Mouse (Mus musculus): Measurements from ENCODE around the gene Hist1h1b. TPM values are rescaled to one million over a fixed set of nuclear protein-coding genes. Genes with fewer than 3 reads are reported as not detected.
"Not testable (repeated sequence)": the region's sequence is repeated elsewhere in the genome, so short reads cannot be mapped to it uniquely, and the experiment has no call there.

Gene Hist1h1b
- total RNA-seq (2021) = 1 to 10 TPM; 8.0 to 9.9 TPM

- intact Hi-C loops (cut with DNase I) = no loop called here
- peak; percentile 31 for DNase-seq (ENCODE audit: low spot score)
Measured at GRCm38 (mm10) chr13:21779767-21780731, at the start of gene Hist1h1b. TSS of gene Hist1h1b (minus strand) at chr13:21780625.

GRCm38 (mm10) chr13:21828511-21828910, 48.1 kb upstream of the Hist1h1b start:
- intact Hi-C loops (cut with DNase I) = loop anchor here (10.0 kb wide), 2 partner anchors 216 to 1856 kb away; partner anchors contain the start of genes Hist1h2ac, Hist1h2ag, Hist1h2bc and Hist1h2bj
- no peak for DNase-seq (ENCODE audit: low spot score)

- intact Hi-C loops (cut with DNase I) = loop anchor here (10.0 kb wide), 2 partner anchors 225 to 1865 kb away; partner anchors contain the start of genes Hist1h2ac, Hist1h2ag, Hist1h2bc and Hist1h2bj
- DNase-seq (ENCODE audit: low spot score) = not testable (repeated sequence)
Measured at GRCm38 (mm10) chr13:21820082-21820890, 39.9 kb upstream of the Hist1h1b start.

GRCm38 (mm10) chr13:21812092-21812491, 31.7 kb upstream of the Hist1h1b start:
- DNase-seq (ENCODE audit: low spot score); intact Hi-C loops (cut with DNase I): not testable (repeated sequence)

GRCm38 (mm10) chr13:21811539-21811938, 31.1 kb upstream of the Hist1h1b start, which contains the start of gene Hist1h4m:
TSS of gene Hist1h4m (plus strand) at chr13:21811746.
- DNase-seq (ENCODE audit: low spot score) = peak; percentile 16
- intact Hi-C loops (cut with DNase I) = not testable (repeated sequence)

GRCm38 (mm10) chr13:21811074-21811473, 30.6 kb upstream of the Hist1h1b start:
- DNase-seq (ENCODE audit: low spot score); intact Hi-C loops (cut with DNase I): not testable (repeated sequence)

- DNase-seq (ENCODE audit: low spot score); intact Hi-C loops (cut with DNase I): not testable (repeated sequence)
Measured at GRCm38 (mm10) chr13:21810073-21810472, 29.6 kb upstream of the Hist1h1b start, which contains the start of the genes Hist1h2bq and Hist1h2ao. TSS of gene Hist1h2bq (minus strand) at chr13:21810197. TSS of gene Hist1h2ao (plus strand) at chr13:21810465.

- intact Hi-C loops (cut with DNase I); DNase-seq (ENCODE audit: low spot score): not testable (repeated sequence)
Measured at GRCm38 (mm10) chr13:21803058-21803457, 22.6 kb upstream of the Hist1h1b start.

- intact Hi-C loops (cut with DNase I); DNase-seq (ENCODE audit: low spot score): not testable (repeated sequence)
Measured at GRCm38 (mm10) chr13:21797163-21797562, 16.7 kb upstream of the Hist1h1b start.

- DNase-seq (ENCODE audit: low spot score) = no peak
- intact Hi-C loops (cut with DNase I) = no loop called here
Measured at GRCm38 (mm10) chr13:21795584-21795983, 15.2 kb upstream of the Hist1h1b start.

- intact Hi-C loops (cut with DNase I) = no loop called here
- DNase-seq (ENCODE audit: low spot score) = no peak
Measured at GRCm38 (mm10) chr13:21790601-21791283, 10.3 kb upstream of the Hist1h1b start.

GRCm38 (mm10) chr13:21789925-21790324, 9.5 kb upstream of the Hist1h1b start:
- intact Hi-C loops (cut with DNase I) = no loop called here
- DNase-seq (ENCODE audit: low spot score) = no peak

- DNase-seq (ENCODE audit: low spot score) = no peak
- intact Hi-C loops (cut with DNase I) = no loop called here
Measured at GRCm38 (mm10) chr13:21787760-21788593, 7.6 kb upstream of the Hist1h1b start.

GRCm38 (mm10) chr13:21786899-21787629, 6.6 kb upstream of the Hist1h1b start, which contains the start of the genes Hist1h2an and Hist1h2bp:
TSS of gene Hist1h2an (minus strand) at chr13:21787218.
TSS of gene Hist1h2bp (plus strand) at chr13:21787461.
- intact Hi-C loops (cut with DNase I) = not testable (repeated sequence)
- peak; percentile 81 for DNase-seq (ENCODE audit: low spot score)

GRCm38 (mm10) chr13:21786189-21786898, 5.9 kb upstream of the Hist1h1b start:
- intact Hi-C loops (cut with DNase I) = no loop called here

GRCm38 (mm10) chr13:21784311-21784710, 3.9 kb upstream of the Hist1h1b start:
- no peak for DNase-seq (ENCODE audit: low spot score)
- intact Hi-C loops (cut with DNase I) = no loop called here

More at GRCm38 (mm10) chr13:21786189-21786898, 5.9 kb upstream of the Hist1h1b start:
- no peak for DNase-seq (ENCODE audit: low spot score)

GRCm38 (mm10) chr13:21783734-21784161, 3.3 kb upstream of the Hist1h1b start:
- intact Hi-C loops (cut with DNase I) = no loop called here
- DNase-seq (ENCODE audit: low spot score) = no peak
